ENCODE assay signal across 8 mouse cellular contexts in the genomic region with DNA sequence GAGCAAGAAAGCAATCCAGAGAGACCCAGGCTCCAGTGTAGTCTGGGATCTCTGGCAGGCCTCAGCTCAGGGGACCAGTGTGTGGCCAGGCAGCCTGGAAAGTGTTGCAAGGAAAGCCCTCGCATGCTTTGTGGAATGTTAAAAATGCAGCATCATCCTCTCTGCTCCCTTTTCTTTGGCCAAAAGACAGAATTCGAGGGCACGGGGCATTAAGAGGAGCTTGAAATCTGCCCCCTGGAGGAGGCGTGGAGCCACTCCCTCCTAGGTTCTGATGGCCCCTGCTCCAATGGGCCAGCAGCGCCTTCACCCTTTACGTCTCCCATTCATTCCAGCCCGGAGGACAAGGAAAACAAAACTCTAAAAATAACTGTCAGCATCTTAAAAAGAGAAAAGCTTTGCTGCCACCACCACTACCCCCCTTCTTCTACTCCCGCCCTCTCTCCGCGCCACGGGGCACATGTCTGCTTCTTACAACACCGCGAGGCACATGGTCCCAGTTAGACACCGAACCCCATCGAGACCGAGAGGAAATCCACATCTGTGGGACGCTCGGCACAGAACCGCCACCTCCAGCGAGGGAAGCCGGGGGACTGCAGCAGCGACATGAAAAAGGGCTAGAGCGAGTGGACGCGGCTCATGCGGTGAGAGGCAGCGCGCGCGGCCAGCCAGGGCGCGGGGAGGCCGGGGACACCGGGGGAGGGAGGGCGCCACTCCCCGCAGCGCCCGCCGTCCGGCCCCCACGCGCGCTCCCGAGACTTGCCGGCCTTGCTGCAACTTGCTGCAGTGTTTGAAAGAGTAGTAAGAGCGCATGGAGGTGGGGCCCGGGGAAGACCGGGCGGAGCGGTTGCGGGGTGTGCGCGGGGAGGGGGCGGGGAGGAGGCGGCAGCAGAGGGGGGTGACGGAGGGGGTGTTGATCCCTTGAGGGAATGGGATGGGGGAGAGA. TPM values are rescaled to one million over a fixed set of nuclear protein-coding genes. Genes with fewer than 3 reads are reported as not detected.
DNase-seq lines count a peak whose midpoint lies in the region; ATAC-seq and TF ChIP-seq lines count a peak whose summit lies in the region.

Ptchd4 (plus strand) TSS at position 279 of the 943 bp plus-strand sequence.

- H3K4me2 ChIP-seq in kidney, embryonic 16.5 days (replicated peaks; ENCODE audit: low read depth, low read length): peak within 1 kb of the TSS; percentile 95
- peak within 1 kb of the TSS; percentile 70 for H3K4me2 ChIP-seq in intestine, postnatal 0 days (replicated peaks; ENCODE audit: low read depth)
- H3K4me2 ChIP-seq in liver, embryonic 11.5 days: peak within 1 kb of the TSS; percentile 67

- no peaks in the 10 kb centered on the region for H3K36me3 ChIP-seq in kidney, embryonic 16.5 days (ENCODE audit: insufficient read depth, low read length)
- no peaks in the 10 kb centered on the region for H3K36me3 ChIP-seq in intestine, postnatal 0 days (ENCODE audit: control insufficient read depth, insufficient read depth)
- no peaks in the 10 kb centered on the region for H3K36me3 ChIP-seq in liver, embryonic 11.5 days (ENCODE audit: control insufficient read depth, insufficient read depth, low read length)

- H3K9me3 ChIP-seq in kidney, embryonic 16.5 days (ENCODE audit: low read length): no peaks in the 10 kb centered on the region
- H3K9me3 ChIP-seq in intestine, postnatal 0 days (ENCODE audit: control insufficient read depth): no peaks in the 10 kb centered on the region
- no peaks in the 10 kb centered on the region for H3K9me3 ChIP-seq in liver, embryonic 11.5 days (ENCODE audit: control insufficient read depth, low read length)

- peak; percentile 37 for TF ChIP-seq CTCF in intestine, postnatal 0 days (IDR thresholded peaks at IDR 0.05; ENCODE audit: low read depth)

- WGBS in kidney, embryonic 16.5 days: 0% methylated on average over 54 of the region's 56 CpGs
- WGBS in intestine, postnatal 0 days: 2% methylated on average over 54 of the region's 56 CpGs
- 2% methylated on average over 49 of the region's 56 CpGs for WGBS in liver, embryonic 11.5 days

- H3K9ac ChIP-seq in kidney, embryonic 16.5 days (replicated peaks; ENCODE audit: low read length): peak within 1 kb of the TSS; percentile 69
- H3K9ac ChIP-seq in intestine, postnatal 0 days (ENCODE audit: low read depth, low read length): peak within 1 kb of the TSS; percentile 34; the same call in 1 of the 2 replicates
- H3K9ac ChIP-seq in liver, embryonic 11.5 days (ENCODE audit: low read depth, low read length): no peak within 1 kb of the TSS

- H3K4me3 ChIP-seq in kidney, embryonic 16.5 days (ENCODE audit: low read length): peak within 1 kb of the TSS; percentile 64
- peak within 1 kb of the TSS; percentile 43 for H3K4me3 ChIP-seq in intestine, postnatal 0 days (ENCODE audit: low read depth, low read length)
- peak within 1 kb of the TSS; percentile 46 for H3K4me3 ChIP-seq in liver, embryonic 11.5 days (ENCODE audit: low read depth, low read length)

- no peak for DNase-seq in kidney, adult 11 months
- peak; percentile 71 for DNase-seq in cerebellum, adult 9-11 months
- DNase-seq in liver, embryonic 11.5 days (ENCODE audit: low spot score): peak; percentile 33
- peak; percentile 21 for DNase-seq in ovary, postnatal 10 days (ENCODE audit: low spot score)
- DNase-seq in spleen, postnatal 14 days (ENCODE audit: low spot score in 2 of 2): no peak

- H3K4me1 ChIP-seq in kidney, embryonic 16.5 days (ENCODE audit: insufficient read depth, low read length): peaks cover 9% of the 10 kb centered on the region; the same call in 1 of the 2 replicates
- no peaks in the 10 kb centered on the region for H3K4me1 ChIP-seq in intestine, postnatal 0 days (replicated peaks; ENCODE audit: control insufficient read depth, insufficient read depth, low read length)
- H3K4me1 ChIP-seq in liver, embryonic 11.5 days (replicated peaks; ENCODE audit: control insufficient read depth, insufficient read depth, low read length): no peaks in the 10 kb centered on the region

- H3K27me3 ChIP-seq in kidney, embryonic 16.5 days (ENCODE audit: insufficient read depth, low read length): peaks cover 19% of the 10 kb centered on the region
- peaks cover 10% of the 10 kb centered on the region for H3K27me3 ChIP-seq in intestine, postnatal 0 days (replicated peaks; ENCODE audit: control insufficient read depth, insufficient read depth, low read length)
- H3K27me3 ChIP-seq in liver, embryonic 11.5 days (replicated peaks; ENCODE audit: control insufficient read depth, insufficient read depth, low read length): peaks cover 18% of the 10 kb centered on the region

- peak; percentile 90 for ATAC-seq in kidney, embryonic 16.5 days (ENCODE audit: low FRiP score, low TSS enrichment)
- peak; percentile 79 for ATAC-seq in frontal cortex, adult (ENCODE audit: low TSS enrichment)
- no peak for ATAC-seq in intestine, postnatal 0 days
- ATAC-seq in liver, embryonic 11.5 days (replicated peaks; ENCODE audit: low FRiP score): 0 out of 2 replicates have a peak, but pooled peaks have one; percentile 15

- no peak within 1 kb of the TSS for H3K27ac ChIP-seq in kidney, embryonic 16.5 days (ENCODE audit: low read length)
- no peak within 1 kb of the TSS for H3K27ac ChIP-seq in intestine, postnatal 0 days (ENCODE audit: low read depth, low read length)
- H3K27ac ChIP-seq in liver, embryonic 11.5 days (ENCODE audit: low read depth, low read length): no peak within 1 kb of the TSS

RNA-seq across cellular contexts. Expression of gene Ptchd4, which starts in this region (rescaled TPM):
- 0.42 and 0.49 TPM in 2 replicates for polyA plus RNA-seq in kidney, embryonic 16.5 days (2015; fragmentation: Nextera tagmentation; extraction: Ambion mirVana)
- polyA plus RNA-seq in intestine, postnatal 0 days (2015; fragmentation: Nextera tagmentation; extraction: Ambion mirVana): 0.08 and 0.16 TPM in 2 replicates
- 0.11 TPM in 1 of 2 replicates, not detected in the other for polyA plus RNA-seq in liver, embryonic 11.5 days (2014; fragmentation: Nextera tagmentation; extraction: Ambion mirVana)

Comparison
In these comparisons a context has a peak if more than half of its experiments do, and no peak if none do; other contexts are left out.
1. Peak in ATAC-seq, H3K4me3 ChIP-seq, H3K9ac ChIP-seq and H3K4me2 ChIP-seq in kidney, embryonic 16.5 days; RNA of the gene not detected or under 1 TPM.
2. Peak in DNase-seq, ATAC-seq, H3K4me3 ChIP-seq and H3K4me2 ChIP-seq in liver, embryonic 11.5 days; RNA of the gene not detected or under 1 TPM.
3. DNase-seq: peak in cerebellum, adult 9-11 months (single experiment) and ovary, postnatal 10 days (single experiment); none in kidney, adult 11 months (single experiment) and spleen, postnatal 14 days (0 of 2).
4. Peak in every context shown above with its lines, with median percentiles within 50 percentile points of each other: H3K4me2 ChIP-seq and H3K4me3 ChIP-seq.